Comparison of ENCODE assay signal across 8 mouse cellular contexts in the genomic region with DNA sequence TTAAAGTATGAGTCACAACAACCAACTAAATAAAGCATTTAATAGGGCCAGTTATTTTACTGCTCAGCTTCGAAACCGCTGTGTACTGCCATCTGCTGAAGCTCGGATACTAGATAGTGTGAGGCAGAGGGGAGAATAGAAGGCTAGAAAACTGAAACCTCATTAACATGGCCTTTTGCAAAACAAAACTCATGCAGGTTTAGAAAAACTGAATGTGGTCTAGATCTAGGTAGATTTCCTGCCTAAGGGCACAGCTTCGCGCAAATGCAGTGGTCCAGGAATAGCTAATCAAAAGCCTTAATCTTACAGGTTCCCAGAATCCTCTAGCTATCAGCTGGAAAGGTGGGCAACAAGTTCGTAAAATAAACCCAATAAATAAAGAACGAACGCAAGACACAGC. TPM values are rescaled to one million over a fixed set of nuclear protein-coding genes. Genes with fewer than 3 reads are reported as not detected.
A peak's percentile ranks its signal among the peaks of the same experiment; 100 is the strongest.
DNase-seq lines count a peak whose midpoint lies in the region; ATAC-seq and TF ChIP-seq lines count a peak whose summit lies in the region.

No protein-coding gene starts in this region.

- peak overlapping the region; percentile 78 for H3K4me3 ChIP-seq in kidney, embryonic 15.5 days (replicated peaks)
- H3K4me3 ChIP-seq in hindbrain, embryonic 15.5 days: peak overlapping the region; percentile 81
- H3K4me3 ChIP-seq in myocyte: peak overlapping the region; percentile 81

- no peak for DNase-seq in kidney, adult 18-20 months
- DNase-seq in T-cell, adult 2 months (ENCODE audit: low spot score): peak; percentile 12
- DNase-seq in adrenal gland, postnatal 25 days: no peak
- DNase-seq in ovary, postnatal 36 days (ENCODE audit: low spot score): no peak
- no peak for DNase-seq in kidney, postnatal 36 days

- 20% methylated on average over 8 of the region's 8 CpGs for WGBS in kidney, embryonic 15.5 days
- WGBS in hindbrain, embryonic 15.5 days: 22% methylated on average over 8 of the region's 8 CpGs

- peaks cover 28% of the 10 kb centered on the region for H3K36me3 ChIP-seq in kidney, embryonic 15.5 days
- peaks cover 6% of the 10 kb centered on the region; the same call in 1 of the 2 replicates for H3K36me3 ChIP-seq in hindbrain, embryonic 15.5 days
- no peaks in the 10 kb centered on the region for H3K36me3 ChIP-seq in myocyte (ENCODE audit: control insufficient read depth, insufficient read depth)

- TF ChIP-seq POLR2A in myocyte (IDR thresholded peaks at IDR 0.05; ENCODE audit: insufficient read length, low read depth): no peak

- no peaks in the 10 kb centered on the region for H3K27me3 ChIP-seq in kidney, embryonic 15.5 days
- no peaks in the 10 kb centered on the region for H3K27me3 ChIP-seq in hindbrain, embryonic 15.5 days
- H3K27me3 ChIP-seq in myocyte (ENCODE audit: control insufficient read depth, insufficient read depth, insufficient read length): no peaks in the 10 kb centered on the region

- H3K9ac ChIP-seq in kidney, embryonic 15.5 days: peak overlapping the region; percentile 83
- H3K9ac ChIP-seq in hindbrain, embryonic 15.5 days: peak overlapping the region; percentile 83

- no peaks in the 10 kb centered on the region for H3K9me3 ChIP-seq in kidney, embryonic 15.5 days (replicated peaks)
- no peaks in the 10 kb centered on the region for H3K9me3 ChIP-seq in hindbrain, embryonic 15.5 days

- H3K27ac ChIP-seq in kidney, embryonic 15.5 days: peak overlapping the region; percentile 99
- peak overlapping the region; percentile 96 for H3K27ac ChIP-seq in hindbrain, embryonic 15.5 days (replicated peaks)

- no peak for ATAC-seq in kidney, embryonic 15.5 days (replicated peaks; ENCODE audit: low FRiP score)
- ATAC-seq in hindbrain, embryonic 15.5 days (ENCODE audit: low FRiP score, low read depth): no peak

- peak overlapping the region; percentile 89 for H3K4me2 ChIP-seq in kidney, embryonic 15.5 days
- peak overlapping the region; percentile 85 for H3K4me2 ChIP-seq in hindbrain, embryonic 15.5 days
- H3K4me2 ChIP-seq in myocyte (ENCODE audit: low read depth): peak overlapping the region; percentile 60

- peaks cover 12% of the 10 kb centered on the region; the same call in 1 of the 2 replicates for H3K4me1 ChIP-seq in kidney, embryonic 15.5 days
- H3K4me1 ChIP-seq in hindbrain, embryonic 15.5 days (replicated peaks): peaks cover 11% of the 10 kb centered on the region

- peak overlapping the region; percentile 73 for H3ac ChIP-seq in myocyte (ENCODE audit: control insufficient read depth, insufficient read length)

- no peaks in the 10 kb centered on the region for H3K79me2 ChIP-seq in myocyte (ENCODE audit: control insufficient read depth, insufficient read depth)

TF ChIP-seq in myocyte, 11 proteins besides CTCF, POLR2A, EP300 and RAD21:
- TF ChIP-seq E2F4 (IDR thresholded peaks at IDR 0.05; ENCODE audit: insufficient read depth) (no peak), TCF3 (IDR thresholded peaks at IDR 0.05; ENCODE audit: insufficient read length, low read depth) (no peak), MAX (IDR thresholded peaks at IDR 0.05; ENCODE audit: low read depth) (no peak), SRF (IDR thresholded peaks at IDR 0.05; ENCODE audit: control insufficient read depth, insufficient read length, low read depth) (no peak), POLR2AphosphoS2 (IDR thresholded peaks at IDR 0.05; ENCODE audit: insufficient read length, low read depth) (no peak), MYOD1 (IDR thresholded peaks at IDR 0.05; ENCODE audit: control insufficient read depth in 1 of 3, insufficient read length in 2 of 3, low read depth in 2 of 3) (no peak)

RNA-seq across cellular contexts. Expression of a gene that starts 0.7 kb away (rescaled TPM):
- 6.3 TPM in 2 replicates for polyA plus RNA-seq in kidney, embryonic 15.5 days (2015; fragmentation: Nextera tagmentation; extraction: Ambion mirVana)
- polyA plus RNA-seq in hindbrain, embryonic 15.5 days (2015; fragmentation: Nextera tagmentation; extraction: Ambion mirVana): 7.3 and 7.4 TPM in 2 replicates
- 4.1 TPM for polyA plus RNA-seq in myocyte (2012; fragmentation: generic; extraction: Trizol)
- 2.5 and 3.6 TPM in 2 replicates for total RNA-seq in adrenal gland, postnatal 25 days (2021)

RNA-seq across cellular contexts. Expression of a gene that starts 1.1 kb away (rescaled TPM):
- polyA plus RNA-seq in kidney, embryonic 15.5 days (2015; fragmentation: Nextera tagmentation; extraction: Ambion mirVana): 68.7 and 71.1 TPM in 2 replicates
- 101 and 108 TPM in 2 replicates for polyA plus RNA-seq in hindbrain, embryonic 15.5 days (2015; fragmentation: Nextera tagmentation; extraction: Ambion mirVana)
- polyA plus RNA-seq in myocyte (2012; fragmentation: generic; extraction: Trizol): 167 TPM
- total RNA-seq in adrenal gland, postnatal 25 days (2021): 102 and 123 TPM in 2 replicates
